Mouse (Mus musculus) myocyte (in vitro differentiated cells): ENCODE results near the gene Ppp6r1.

Experiments
- E2F4 ChIP-seq: IDR thresholded peaks from one replicate; pipeline ENCODE4 v1.6.1; 2011; ENCODE audit warnings: mild to moderate bottlenecking, control low read depth, moderate library complexity; ENCODE audit not compliant: insufficient read depth
- MAX ChIP-seq: IDR thresholded peaks from one replicate; pipeline ENCODE4 v1.6.1; 2011; ENCODE audit warnings: low read depth, mild to moderate bottlenecking, control low read depth
- MYOD1 ChIP-seq, 3 experiments: IDR thresholded peaks; one replicate each; pipeline ENCODE4 v1.6.1; 2011; ENCODE audit warnings: control low read depth in 2 of 3, low read depth in 2 of 3, mild to moderate bottlenecking in 2 of 3, moderate library complexity in 1 of 3; ENCODE audit not compliant: insufficient read length in 2 of 3, control insufficient read depth in 1 of 3
- MYOG ChIP-seq, 3 experiments: IDR thresholded peaks; one replicate each; pipeline ENCODE4 v1.6.1; 2011; ENCODE audit warnings: control low read depth in 2 of 3, low read depth in 2 of 3, mild to moderate bottlenecking in 2 of 3; ENCODE audit not compliant: insufficient read length in 2 of 3, control insufficient read depth in 1 of 3, insufficient read depth in 1 of 3
- POLR2A ChIP-seq: IDR thresholded peaks from one replicate; pipeline ENCODE4 v1.6.1; 2011; ENCODE audit warnings: low read depth, mild to moderate bottlenecking, control low read depth, moderate library complexity; ENCODE audit not compliant: insufficient read length
- TCF12 ChIP-seq: IDR thresholded peaks from one replicate; pipeline ENCODE4 v1.6.1; 2011; ENCODE audit warnings: mild to moderate bottlenecking, control low read depth; ENCODE audit not compliant: poor library complexity, insufficient read depth, severe bottlenecking
- TCF3 ChIP-seq: IDR thresholded peaks from one replicate; pipeline ENCODE4 v1.6.1; 2011; ENCODE audit warnings: low read depth, control low read depth; ENCODE audit not compliant: insufficient read length
- USF1 ChIP-seq: IDR thresholded peaks from one replicate; pipeline ENCODE4 v1.6.1; 2011; ENCODE audit warnings: low read depth, mild to moderate bottlenecking, control low read depth, moderate library complexity

- TF ChIP-seq TCF12 (no peak), E2F4 (no peak), POLR2A (no peak), MYOG (IDR thresholded peaks at IDR 0.05; ENCODE audit: control insufficient read depth in 1 of 3, insufficient read depth in 1 of 3, insufficient read length in 2 of 3, low read depth in 2 of 3) (no peak), MYOD1 (IDR thresholded peaks at IDR 0.05; ENCODE audit: control insufficient read depth in 1 of 3, insufficient read length in 2 of 3, low read depth in 2 of 3) (no peak), TCF3 (no peak), MAX (no peak), USF1 (no peak)
Measured at GRCm38 (mm10) chr7:4659911-4660443, 1.2 kb upstream of the Ppp6r1 start.
